Mouse (Mus musculus) stomach, embryonic 16.5 days (tissue): ENCODE measurements at regions not wholly inside any gene's neighbourhood (a gene's known extent, or its start where the extent isn't known, plus 50 kb on each side); places are given as distances from the start of the nearest gene placed in this dataset.

Experiments
- ATAC-seq: fragments of 200-750 bp; cut with Nextera tagmentation; 2 replicates; pipeline ENCODE4 v1.8.0; 2017; ENCODE audit warnings: moderate number of reproducible peaks, moderate TSS enrichment; ENCODE audit not compliant: insufficient read depth, low FRiP score
- H3K27ac ChIP-seq: fragments of 300-500 bp; sonication (generic); 2 replicates; pipeline ENCODE4 v1.5.1; 2014; ENCODE audit warnings: low read length
- H3K27me3 ChIP-seq: fragments of 300-500 bp; sonication (generic); 2 replicates; pipeline ENCODE4 v1.6.1; 2014; ENCODE audit warnings: low read length, control low read depth, mixed read lengths; ENCODE audit not compliant: control insufficient read depth, insufficient read depth
- H3K36me3 ChIP-seq: fragments of 300-500 bp; sonication (generic); 2 replicates; pipeline ENCODE4 v1.6.1; 2014; ENCODE audit warnings: low read length; ENCODE audit not compliant: control insufficient read depth, insufficient read depth
- H3K4me1 ChIP-seq: fragments of 300-500 bp; sonication (generic); 2 replicates; pipeline ENCODE4 v1.6.1; 2014; ENCODE audit warnings: low read length, control low read depth, mixed read lengths; ENCODE audit not compliant: control insufficient read depth, insufficient read depth
- H3K4me2 ChIP-seq: fragments of 300-500 bp; sonication (generic); 2 replicates; pipeline ENCODE4 v1.6.1; 2014; ENCODE audit warnings: low read depth, low read length, mixed read lengths
- H3K4me3 ChIP-seq: fragments of 300-500 bp; sonication (generic); replicated peaks from 2 replicates; pipeline ENCODE4 v1.5.1; 2014; ENCODE audit warnings: mild to moderate bottlenecking, low read length
- H3K9ac ChIP-seq: fragments of 300-500 bp; sonication (generic); 2 replicates; pipeline ENCODE4 v1.6.1; 2014; ENCODE audit warnings: low read length
- H3K9me3 ChIP-seq: fragments of 300-500 bp; sonication (generic); replicated peaks from 2 replicates; pipeline ENCODE4 v1.6.1; 2016; ENCODE audit warnings: low read length, control low read depth; ENCODE audit not compliant: control insufficient read depth
- WGBS: fragments of 180-500 bp; shearing (Covaris S2); extraction: QIAGEN DNeasy Blood & Tissue Kit; methylation state at CpG from one replicate; pipeline ENCODE4 v1.1.7; 2014; 5-methylcytosine and 5-hydroxymethylcytosine counted together

DNA sequence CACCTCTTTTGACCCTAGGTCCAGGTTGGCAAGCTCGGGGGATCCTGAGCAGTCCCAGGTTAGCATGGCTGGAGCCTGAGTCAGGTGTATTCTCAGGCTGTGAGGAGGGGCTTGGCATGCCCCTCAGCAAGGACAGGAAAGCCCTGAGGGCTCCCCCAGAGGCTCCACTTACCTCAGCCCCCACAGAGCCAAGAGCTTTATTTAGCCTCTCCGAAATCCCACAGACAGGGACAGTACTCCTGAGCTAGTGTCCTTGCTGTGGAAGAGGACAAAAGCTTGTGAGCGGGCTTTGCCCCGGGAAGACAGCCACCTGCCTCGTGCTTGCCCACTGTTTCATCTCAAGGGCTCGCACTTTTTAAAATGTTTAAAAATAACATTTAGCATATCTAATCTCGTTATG, 118.7 kb downstream of the Sec61b start:
- H3K27me3 ChIP-seq: no peaks in the 10 kb centered on the region
- H3K27ac ChIP-seq: no peak overlapping the region
- ATAC-seq: no peak
- 66% methylated on average over 7 of the region's 7 CpGs for WGBS
- no peaks in the 10 kb centered on the region for H3K4me1 ChIP-seq
- H3K36me3 ChIP-seq: no peaks in the 10 kb centered on the region
- no peak overlapping the region for H3K9ac ChIP-seq
- no peak overlapping the region for H3K4me3 ChIP-seq
- H3K4me2 ChIP-seq: no peak overlapping the region
- no peaks in the 10 kb centered on the region for H3K9me3 ChIP-seq

DNA sequence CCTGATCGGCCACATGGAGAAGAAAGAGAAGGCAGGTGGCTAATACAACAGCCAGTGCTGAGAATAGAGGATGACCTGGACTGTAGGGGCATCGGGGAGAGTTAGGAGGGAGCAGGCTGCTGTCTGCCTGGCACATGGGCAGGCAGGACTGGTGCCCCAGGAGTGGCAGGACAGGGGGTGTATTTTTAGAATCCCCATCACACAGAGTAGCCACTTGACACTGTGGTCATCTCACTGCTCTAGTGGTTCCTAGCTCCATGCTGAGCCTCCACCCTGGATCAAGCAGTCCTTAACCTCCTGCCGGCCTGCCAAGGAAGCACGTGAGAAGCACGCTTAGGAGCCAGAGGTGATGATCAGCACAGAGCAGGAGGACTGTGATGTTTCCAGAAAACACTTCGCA, 119.7 kb downstream of the Sec61b start:
- Histone ChIP-seq H3K27ac (no peak overlapping the region), H3K4me1 (no peaks in the 10 kb centered on the region), H3K4me3 (no peak overlapping the region), H3K9ac (no peak overlapping the region), H3K9me3 (no peaks in the 10 kb centered on the region), H3K36me3 (no peaks in the 10 kb centered on the region), H3K27me3 (no peaks in the 10 kb centered on the region), H3K4me2 (no peak overlapping the region)
- ATAC-seq: no peak
- 85% methylated on average over 6 of the region's 6 CpGs for WGBS

DNA sequence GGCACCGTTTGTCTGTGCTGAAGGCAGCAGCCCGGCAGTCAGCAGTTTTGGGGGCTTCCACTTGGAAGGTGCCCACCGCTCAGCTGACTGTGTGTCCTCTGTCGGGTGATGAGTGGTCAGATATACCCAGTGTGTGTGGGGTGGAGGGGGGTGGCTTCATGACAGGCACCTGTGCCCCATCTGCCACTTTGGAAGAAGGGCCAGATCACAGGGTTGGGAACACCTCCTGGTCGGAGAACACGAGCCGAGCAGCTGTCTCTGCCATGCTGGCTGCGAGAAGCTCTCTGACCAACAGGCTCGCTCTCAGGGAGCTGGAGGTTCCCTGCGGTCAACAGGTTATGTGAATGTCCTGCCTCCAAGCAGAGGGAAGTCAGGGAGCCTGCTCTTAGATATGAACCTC, 121.4 kb downstream of the Sec61b start:
- Histone ChIP-seq H3K4me1 (no peaks in the 10 kb centered on the region), H3K27ac (no peak overlapping the region), H3K9ac (no peak overlapping the region), H3K27me3 (no peaks in the 10 kb centered on the region), H3K4me3 (no peak overlapping the region), H3K36me3 (no peaks in the 10 kb centered on the region), H3K9me3 (no peaks in the 10 kb centered on the region), H3K4me2 (no peak overlapping the region)
- 78% methylated on average over 10 of the region's 10 CpGs for WGBS
- ATAC-seq: no peak

DNA sequence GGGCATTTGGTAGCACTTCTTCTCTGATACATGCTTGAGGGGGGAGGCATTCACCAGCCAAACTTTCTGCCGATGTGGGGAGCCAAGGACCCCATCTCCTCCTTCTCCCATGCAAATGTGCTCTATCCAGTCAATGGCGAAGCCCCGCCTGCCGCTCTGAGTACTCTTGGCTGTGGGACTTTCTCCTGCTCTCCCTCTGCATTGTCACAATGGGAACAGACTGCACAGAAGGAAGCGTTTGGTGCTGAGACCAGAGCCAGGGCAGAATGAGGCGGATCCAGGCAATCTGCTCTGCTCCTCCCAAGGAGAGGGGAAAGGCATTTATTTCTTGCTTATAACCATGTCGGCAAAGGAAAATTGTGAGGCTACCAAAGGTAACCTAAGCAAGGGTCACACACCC, 123.1 kb downstream of the Sec61b start:
- no peak overlapping the region for H3K4me2 ChIP-seq
- H3K27ac ChIP-seq: no peak overlapping the region
- WGBS: 71% methylated on average over 7 of the region's 7 CpGs
- H3K27me3 ChIP-seq: no peaks in the 10 kb centered on the region
- no peaks in the 10 kb centered on the region for H3K4me1 ChIP-seq
- H3K36me3 ChIP-seq: no peaks in the 10 kb centered on the region
- H3K4me3 ChIP-seq: no peak overlapping the region
- H3K9me3 ChIP-seq: no peaks in the 10 kb centered on the region
- no peak overlapping the region for H3K9ac ChIP-seq
- no peak for ATAC-seq

DNA sequence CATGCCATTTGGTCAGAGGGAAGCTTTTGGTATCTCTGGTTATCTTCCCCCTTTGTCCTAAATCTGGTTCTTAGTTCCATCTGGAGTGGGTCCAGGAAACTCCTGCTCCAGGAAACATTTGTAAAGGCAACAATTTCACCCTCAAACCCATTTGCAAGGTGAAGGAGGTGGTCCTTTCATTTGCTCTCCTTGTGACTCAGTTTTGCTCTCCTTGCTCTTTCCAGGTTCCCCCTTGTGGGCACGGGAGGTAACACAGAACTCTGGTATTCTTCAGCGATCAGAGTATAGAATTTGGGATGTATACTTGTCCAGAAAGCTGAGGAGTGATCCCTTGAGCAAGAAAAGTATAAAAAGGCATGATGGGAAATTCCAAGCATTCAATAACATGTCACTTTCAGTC, 123.8 kb downstream of the Sec61b start:
- Histone ChIP-seq H3K36me3 (no peaks in the 10 kb centered on the region), H3K27ac (no peak overlapping the region), H3K9ac (no peak overlapping the region), H3K27me3 (no peaks in the 10 kb centered on the region), H3K4me2 (no peak overlapping the region), H3K4me3 (no peak overlapping the region), H3K4me1 (no peaks in the 10 kb centered on the region), H3K9me3 (no peaks in the 10 kb centered on the region)
- WGBS: 44% methylated on average over 2 of the region's 2 CpGs
- ATAC-seq: no peak

DNA sequence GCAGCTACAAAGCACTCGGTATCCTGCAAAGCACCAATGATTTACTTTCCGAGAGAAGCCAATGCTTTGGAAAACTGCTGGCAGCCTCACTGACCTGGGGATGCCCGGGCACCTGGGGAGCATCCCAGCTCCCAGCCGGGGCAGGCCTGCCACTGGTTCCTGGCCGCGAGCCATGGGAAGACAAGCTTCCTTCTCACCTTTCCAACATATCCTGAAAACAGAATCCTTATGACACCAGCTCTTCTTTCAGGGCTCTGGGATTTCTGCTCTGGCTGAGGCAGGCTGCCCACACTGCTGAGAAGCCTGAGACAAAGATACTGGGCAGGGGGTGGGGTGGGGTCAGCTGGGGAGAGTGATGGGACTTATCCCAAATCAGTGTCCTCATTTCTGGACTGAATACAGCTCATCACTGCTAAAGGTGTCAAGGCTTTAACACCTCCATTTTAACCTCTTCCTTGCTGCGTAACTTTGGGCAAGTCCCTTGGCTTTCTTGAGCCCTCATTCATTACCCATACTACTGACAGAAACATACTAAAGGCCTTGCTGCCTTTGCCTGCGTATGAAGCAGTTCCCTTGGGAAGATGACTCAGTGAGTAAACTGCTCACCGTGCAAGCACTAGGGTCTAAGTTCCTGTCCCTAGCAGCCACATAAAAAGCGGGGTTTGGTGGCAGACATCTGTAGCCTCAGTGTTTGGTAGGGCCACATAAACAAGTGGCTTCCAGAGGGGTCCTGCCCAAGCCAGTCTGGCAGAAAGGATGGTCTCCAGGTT, 127.0 kb downstream of the Sec61b start:
- Histone ChIP-seq H3K4me3 (no peak overlapping the region), H3K4me1 (no peaks in the 10 kb centered on the region), H3K27me3 (no peaks in the 10 kb centered on the region), H3K36me3 (no peaks in the 10 kb centered on the region), H3K4me2 (no peak overlapping the region), H3K9ac (no peak overlapping the region), H3K27ac (no peak overlapping the region), H3K9me3 (no peaks in the 10 kb centered on the region)
- ATAC-seq: no peak
- 77% methylated on average over 10 of the region's 10 CpGs for WGBS

DNA sequence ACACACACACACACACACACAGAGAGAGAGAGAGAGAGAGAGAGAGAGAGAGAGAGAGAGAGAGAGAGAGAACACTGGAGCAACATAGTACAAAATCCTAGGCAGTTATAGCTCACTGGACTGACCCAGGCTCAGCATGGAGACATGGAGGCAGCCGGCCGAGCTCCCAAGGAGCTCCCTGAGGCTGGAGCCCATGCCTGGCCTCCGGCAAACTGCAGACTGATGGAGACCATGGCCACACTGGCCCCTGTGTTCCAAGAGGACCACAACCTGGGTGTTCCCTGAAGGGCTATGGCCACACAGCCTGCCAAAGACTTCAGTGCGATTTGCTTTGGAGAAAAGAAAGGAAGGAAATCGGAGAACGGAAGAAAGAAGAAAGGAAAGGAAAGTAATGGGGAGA, 128.9 kb downstream of the Sec61b start:
- 59% methylated on average over 6 of the region's 6 CpGs for WGBS
- no peaks in the 10 kb centered on the region for H3K4me1 ChIP-seq
- no peaks in the 10 kb centered on the region for H3K27me3 ChIP-seq
- ATAC-seq: no peak
- H3K4me3 ChIP-seq: peak overlapping the region; percentile 24
- H3K36me3 ChIP-seq: no peaks in the 10 kb centered on the region
- H3K4me2 ChIP-seq: peak overlapping the region; percentile 48
- peak overlapping the region; percentile 50 for H3K9ac ChIP-seq
- peak overlapping the region; percentile 58 for H3K27ac ChIP-seq
- H3K9me3 ChIP-seq: no peaks in the 10 kb centered on the region

DNA sequence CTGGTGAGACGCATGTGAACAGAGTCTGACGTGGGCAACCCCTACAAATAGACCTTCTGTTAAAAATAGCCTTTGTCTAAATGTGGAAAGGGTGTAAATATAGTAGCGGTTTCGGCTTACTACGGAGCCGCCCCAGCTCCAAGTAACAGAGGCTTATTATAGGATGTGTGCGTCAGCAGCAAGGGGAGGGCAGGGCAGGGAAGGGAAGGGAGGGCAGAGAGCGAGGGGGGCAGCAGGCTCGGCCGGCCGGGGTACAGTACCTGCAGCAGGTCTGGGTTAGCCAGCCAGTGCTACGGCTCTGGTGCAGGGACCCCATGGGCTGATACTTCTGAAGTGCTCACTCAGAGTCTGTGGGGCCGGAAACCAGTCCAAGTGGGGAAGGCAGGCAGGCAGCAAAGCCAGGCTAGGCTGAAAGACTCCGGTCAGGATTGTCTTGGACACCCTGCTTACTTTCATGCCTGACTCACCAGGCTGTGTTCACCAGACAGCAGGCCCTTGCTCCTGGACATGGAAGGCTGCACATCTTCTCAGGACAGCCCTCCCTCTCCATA, 129.5 kb downstream of the Sec61b start:
- Histone ChIP-seq H3K4me2 (peak overlapping the region; percentile 48), H3K4me1 (no peaks in the 10 kb centered on the region), H3K4me3 (peak overlapping the region; percentile 24), H3K27ac (peak overlapping the region; percentile 71), H3K9me3 (no peaks in the 10 kb centered on the region), H3K9ac (peak overlapping the region; percentile 50; the same call in 1 of the 2 replicates), H3K36me3 (no peaks in the 10 kb centered on the region), H3K27me3 (no peaks in the 10 kb centered on the region)
- ATAC-seq: peak; percentile 84
- WGBS: 29% methylated on average over 14 of the region's 14 CpGs

DNA sequence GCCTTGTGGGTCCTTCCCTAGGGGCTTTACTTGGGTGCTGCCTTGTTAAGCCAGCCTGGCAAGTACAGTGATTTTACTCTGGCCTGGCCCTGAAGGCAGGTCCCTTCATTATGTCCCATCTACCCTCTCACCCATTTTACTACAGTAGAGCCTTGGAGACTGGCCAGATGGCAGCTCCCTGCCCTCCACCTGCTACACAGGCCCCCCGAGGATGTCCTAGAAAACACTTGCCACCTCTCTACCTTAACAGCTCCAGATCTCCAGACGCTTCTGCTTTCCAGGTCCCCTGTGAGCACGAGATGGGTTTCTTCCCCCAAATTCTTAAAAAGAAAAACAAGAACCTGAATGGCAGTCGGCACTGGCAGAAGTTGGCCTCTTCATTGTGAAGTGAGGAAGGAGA, 131.2 kb downstream of the Sec61b start:
- Histone ChIP-seq H3K4me2 (no peak overlapping the region), H3K27me3 (no peaks in the 10 kb centered on the region), H3K27ac (no peak overlapping the region), H3K4me1 (0 out of 2 replicates have a peak, but pooled peaks cover under 1% of the 10 kb centered on the region), H3K4me3 (no peak overlapping the region), H3K9me3 (no peaks in the 10 kb centered on the region), H3K36me3 (no peaks in the 10 kb centered on the region), H3K9ac (no peak overlapping the region)
- 74% methylated on average over 4 of the region's 4 CpGs for WGBS
- ATAC-seq: no peak
